Mouse (Mus musculus): ENCODE results near the gene Prkag2.
"Not testable (repeated sequence)": the region's sequence is repeated elsewhere in the genome, so short reads cannot be mapped to it uniquely, and the experiment has no call there.

The Prkag2 gene

GRCm38 (mm10) chr5:24859771-24860540, 240.5 kb downstream of the Prkag2 start:
- no peak for DNase-seq

GRCm38 (mm10) chr5:24854827-24855600, 245.4 kb downstream of the Prkag2 start:
- DNase-seq: no peak

GRCm38 (mm10) chr5:24854256-24854655, 246.2 kb downstream of the Prkag2 start:
- no peak for DNase-seq

- DNase-seq: not testable (repeated sequence)
These were observed 252.2 kb downstream of the Prkag2 start for GRCm38 (mm10) chr5:24848261-24848660.

- DNase-seq: peak; percentile 14
These were observed 256.6 kb downstream of the Prkag2 start for GRCm38 (mm10) chr5:24843841-24844240.

GRCm38 (mm10) chr5:24843103-24843475, 257.4 kb downstream of the Prkag2 start:
- DNase-seq: no peak

GRCm38 (mm10) chr5:24842274-24843102, 258.0 kb downstream of the Prkag2 start, which contains the start of gene Rheb:
Gene Rheb (minus strand): TSS chr5:24842624.
- peak; percentile 98 for DNase-seq

- no peak for DNase-seq
These were observed 258.7 kb downstream of the Prkag2 start for GRCm38 (mm10) chr5:24841662-24842273.

GRCm38 (mm10) chr5:24840975-24841431, 259.4 kb downstream of the Prkag2 start:
- DNase-seq: no peak

GRCm38 (mm10) chr5:24834491-24834890, 266.0 kb downstream of the Prkag2 start:
- DNase-seq: no peak

- no peak for DNase-seq
These were observed 268.5 kb downstream of the Prkag2 start for GRCm38 (mm10) chr5:24831912-24832311.

- no peak for DNase-seq
These were observed 272.0 kb downstream of the Prkag2 start for GRCm38 (mm10) chr5:24828446-24828845.

- DNase-seq: no peak
These were observed 273.3 kb downstream of the Prkag2 start for GRCm38 (mm10) chr5:24827173-24827572.

GRCm38 (mm10) chr5:24826056-24826770, 274.2 kb downstream of the Prkag2 start:
- peak; percentile 12 for DNase-seq

- DNase-seq: no peak
These were observed 274.9 kb downstream of the Prkag2 start for GRCm38 (mm10) chr5:24825365-24826055.

- no peak for DNase-seq
These were observed 276.5 kb downstream of the Prkag2 start for GRCm38 (mm10) chr5:24823864-24824405.

- DNase-seq: no peak
These were observed 277.7 kb downstream of the Prkag2 start for GRCm38 (mm10) chr5:24822781-24823180.

- not testable (repeated sequence) for DNase-seq
These were observed 278.2 kb downstream of the Prkag2 start for GRCm38 (mm10) chr5:24822231-24822630.

GRCm38 (mm10) chr5:24821403-24821841, 279.0 kb downstream of the Prkag2 start:
- DNase-seq: no peak

- DNase-seq: no peak
These were observed 279.8 kb downstream of the Prkag2 start for GRCm38 (mm10) chr5:24820627-24821026.

- no peak for DNase-seq
These were observed 283.3 kb downstream of the Prkag2 start for GRCm38 (mm10) chr5:24817191-24817590.
